Mouse (Mus musculus): Measurements from ENCODE around the gene Gm3233.

DNA sequence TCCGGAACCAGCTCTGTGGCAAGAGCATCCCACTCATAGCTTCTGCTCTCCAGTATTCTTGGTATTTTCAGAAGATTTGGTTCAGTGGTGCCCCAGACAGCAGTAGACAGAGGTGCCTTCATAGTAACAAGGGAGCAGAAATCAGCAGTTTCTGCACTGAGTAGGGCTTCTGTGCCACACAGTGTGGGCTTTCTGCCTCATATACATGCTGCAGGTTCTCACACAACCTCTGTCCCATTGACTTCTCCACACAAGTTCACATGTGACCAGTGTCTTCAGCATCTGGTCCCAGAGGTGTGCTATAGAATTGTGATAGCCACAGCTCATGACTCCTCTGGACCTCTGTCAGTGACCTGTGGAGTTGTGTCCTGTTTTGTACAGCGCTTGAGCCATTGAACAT is 29.1 kb upstream of the Gm3233 start:
- TF ChIP-seq EP300 (IDR thresholded peaks at IDR 0.05) (no peak), CTCF (IDR thresholded peaks at IDR 0.05) (no peak)
